Mouse (Mus musculus) telencephalon, adult 2 months (tissue): Measurements from ENCODE around the gene Gm10490.

ENCODE experiments used
- DNase-seq: peaks from one replicate; pipeline ENCODE4 v3.0.0-alpha.2; 2011; ENCODE audit warnings: low read depth, low spot score

Gm10490 gene

GRCm38 (mm10) chrX:7926266-7926665, 16.9 kb downstream of the Gm10490 start:
- no peak for DNase-seq

DNA sequence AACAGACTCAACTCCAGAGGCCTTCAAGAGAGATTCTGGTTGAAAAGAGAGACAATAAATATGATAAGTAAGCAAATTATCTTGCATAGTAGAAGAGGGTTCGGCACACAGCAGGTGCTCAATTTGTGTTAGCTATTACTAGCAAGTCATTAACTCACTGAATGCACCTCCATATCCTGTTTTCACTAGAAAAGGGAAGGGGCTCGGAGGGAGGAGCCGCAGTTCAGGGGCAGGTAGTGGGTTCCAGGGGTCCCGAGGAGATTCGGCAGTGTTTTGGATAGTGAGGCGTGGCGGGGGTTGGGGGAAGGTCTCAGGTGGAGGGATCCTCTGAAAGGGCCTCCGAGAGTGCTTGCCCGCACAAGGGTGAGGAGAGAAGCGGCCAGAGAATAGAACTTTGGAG, 17.8 kb downstream of the Gm10490 start:
- no peak for DNase-seq

DNA sequence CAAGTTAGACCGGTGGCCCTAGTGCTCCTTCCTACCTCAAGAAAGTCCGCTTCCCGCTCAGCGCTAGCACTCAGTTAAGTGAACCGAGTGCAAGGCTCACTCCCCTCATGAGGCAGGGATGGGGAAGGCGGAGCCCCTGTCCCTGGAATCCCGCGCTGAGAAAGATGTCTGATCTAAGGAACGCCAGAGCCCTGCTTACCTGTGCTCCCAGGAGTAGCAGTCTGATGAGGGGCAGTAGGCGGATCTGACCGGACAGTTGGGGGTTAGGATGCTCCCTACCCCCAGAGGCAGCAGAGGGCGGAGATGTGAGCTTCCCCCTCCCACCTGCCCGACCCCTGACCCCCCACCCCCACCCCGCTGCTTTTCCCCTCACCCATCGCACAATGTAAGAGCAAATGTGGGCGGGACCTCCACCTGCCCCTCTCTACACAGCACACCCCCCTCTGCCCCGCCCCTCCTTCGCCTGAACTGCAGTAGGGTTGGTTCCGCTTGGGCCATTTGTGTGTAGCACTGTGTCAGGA, 19.0 kb downstream of the Gm10490 start, which contains the start of gene Eras:
TSS of gene Eras (minus strand) at position 338 of the 521 bp plus-strand sequence.
- DNase-seq, result no peak

GRCm38 (mm10) chrX:7936874-7937273, 27.5 kb downstream of the Gm10490 start:
- no peak for DNase-seq

GRCm38 (mm10) chrX:7937667-7938066, 28.3 kb downstream of the Gm10490 start:
- no peak for DNase-seq

DNA sequence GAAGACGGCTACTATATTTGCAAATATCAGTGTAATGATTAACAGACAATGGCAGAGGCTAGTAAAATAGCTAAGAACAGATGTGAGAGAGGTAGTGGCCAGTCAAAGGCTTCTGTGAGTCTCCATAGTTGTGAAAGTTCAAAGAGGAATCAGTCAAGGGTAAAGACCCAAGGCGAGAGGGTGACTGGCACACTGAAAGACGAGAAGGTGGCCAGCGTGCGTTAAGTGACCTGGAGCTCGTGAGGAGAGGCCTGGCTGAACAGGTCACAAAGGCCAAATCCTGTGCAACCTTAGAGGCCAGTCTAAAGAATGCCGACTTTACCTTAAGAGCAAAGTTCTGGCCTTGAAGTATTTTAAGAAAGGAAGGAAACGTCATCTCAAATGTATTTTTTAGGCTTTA, 36.3 kb downstream of the Gm10490 start:
- no peak for DNase-seq

GRCm38 (mm10) chrX:7947108-7947899, 38.0 kb downstream of the Gm10490 start, which contains the start of gene Hdac6:
TSS of gene Hdac6 (minus strand) at chrX:7947889.
- DNase-seq, result no peak

DNA sequence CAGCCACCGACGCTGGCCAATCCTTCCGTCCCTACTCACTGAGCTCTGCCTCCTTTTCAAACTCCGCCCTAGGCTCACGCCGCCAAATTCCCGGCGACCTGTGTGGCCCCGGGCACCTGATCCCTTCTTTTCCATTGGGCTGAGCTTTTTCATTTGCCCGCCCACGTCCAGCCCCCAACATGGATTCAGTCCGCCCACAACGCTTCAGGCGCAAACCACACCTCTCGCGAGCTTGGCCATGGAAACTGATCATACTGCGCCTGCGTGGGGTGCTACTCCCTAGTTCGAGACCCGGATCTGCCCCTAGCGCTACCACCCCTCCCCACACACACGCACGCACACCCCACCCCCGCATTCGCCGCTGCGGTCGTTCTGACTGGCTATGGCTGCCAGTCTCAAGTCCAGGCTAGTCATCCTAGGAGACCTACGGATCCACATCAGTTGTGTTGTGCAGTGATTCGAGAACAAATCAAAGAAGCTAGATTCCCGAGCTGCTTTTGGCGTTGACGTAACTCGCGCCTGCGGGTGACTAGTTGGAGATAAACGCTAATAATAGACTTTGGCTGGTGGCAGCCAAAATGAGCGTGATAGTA, 38.7 kb downstream of the Gm10490 start:
- DNase-seq, result peak; percentile 96

DNA sequence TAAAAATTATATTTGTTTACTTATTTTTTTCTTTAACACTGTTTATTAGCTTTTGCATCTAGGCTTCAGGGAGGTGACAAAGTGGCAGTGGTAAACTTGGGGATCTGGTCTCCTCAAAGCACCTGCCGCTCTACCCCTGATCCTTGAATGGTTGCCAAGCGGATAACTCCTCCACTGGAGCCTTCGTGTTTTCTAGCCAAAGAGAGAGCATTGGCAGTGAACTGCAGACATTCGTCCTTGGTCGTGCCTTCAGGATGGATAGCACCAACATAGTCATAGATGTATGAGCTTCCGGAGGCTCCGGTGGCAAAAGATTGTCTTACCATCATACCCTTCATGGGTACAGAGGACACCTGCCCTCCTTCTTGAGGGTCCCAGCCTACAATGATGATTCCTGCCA, 40.7 kb downstream of the Gm10490 start:
- no peak for DNase-seq

DNA sequence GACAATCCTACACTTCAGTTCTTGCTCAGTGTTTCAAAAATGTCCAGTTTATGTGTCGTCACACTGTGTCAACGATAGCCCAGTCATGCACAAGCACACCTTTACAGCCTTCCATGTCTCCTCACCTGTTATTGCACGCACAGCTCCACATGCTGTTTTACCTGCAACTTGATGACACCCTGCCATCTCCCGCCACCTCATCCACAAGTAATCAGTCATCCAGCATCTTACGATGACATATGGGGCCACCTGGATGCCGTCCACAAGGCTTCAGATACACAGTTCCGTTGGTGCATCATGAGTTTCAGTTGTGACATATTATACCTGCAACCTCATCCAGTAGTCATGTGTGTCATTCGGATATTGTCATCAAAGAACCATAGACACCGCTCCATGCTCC, 49.5 kb downstream of the Gm10490 start:
- DNase-seq, result no peak
